Mouse (Mus musculus): Measurements from ENCODE around the gene Ubxn7.
"Not testable (repeated sequence)": the region's sequence is repeated elsewhere in the genome, so short reads cannot be mapped to it uniquely, and the experiment has no call there.

Gene Ubxn7

GRCm38 (mm10) chr16:32332040-32332555 lies at the start of gene Ubxn7:
TSS of gene Ubxn7 (plus strand) at chr16:32332257.
- peak; percentile 98 for DNase-seq

DNA sequence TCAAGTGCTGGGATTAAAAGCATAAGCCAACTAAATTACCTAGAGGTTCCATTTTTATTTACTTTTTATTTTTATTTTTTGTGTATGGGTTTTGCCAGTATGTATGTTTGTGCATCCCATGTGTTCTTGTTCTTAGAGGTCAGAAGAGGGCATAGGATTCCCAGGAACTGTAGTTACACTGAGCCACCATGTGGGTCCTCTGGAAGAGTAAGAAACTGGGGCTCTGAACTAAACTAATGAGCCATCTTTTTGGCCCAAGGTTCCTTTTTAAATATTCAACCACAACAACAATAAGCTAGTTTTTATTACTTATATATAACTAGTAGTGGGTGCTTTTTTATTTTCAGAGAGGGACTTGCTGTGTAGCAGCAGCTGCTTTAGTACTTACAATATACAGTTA lies 49.4 kb upstream of the Ubxn7 start:
- DNase-seq: no peak

- no peak for DNase-seq
Measured at GRCm38 (mm10) chr16:32291821-32292220, 40.2 kb upstream of the Ubxn7 start.

- not testable (repeated sequence) for DNase-seq
Measured at GRCm38 (mm10) chr16:32299617-32300016, 32.4 kb upstream of the Ubxn7 start.

DNA sequence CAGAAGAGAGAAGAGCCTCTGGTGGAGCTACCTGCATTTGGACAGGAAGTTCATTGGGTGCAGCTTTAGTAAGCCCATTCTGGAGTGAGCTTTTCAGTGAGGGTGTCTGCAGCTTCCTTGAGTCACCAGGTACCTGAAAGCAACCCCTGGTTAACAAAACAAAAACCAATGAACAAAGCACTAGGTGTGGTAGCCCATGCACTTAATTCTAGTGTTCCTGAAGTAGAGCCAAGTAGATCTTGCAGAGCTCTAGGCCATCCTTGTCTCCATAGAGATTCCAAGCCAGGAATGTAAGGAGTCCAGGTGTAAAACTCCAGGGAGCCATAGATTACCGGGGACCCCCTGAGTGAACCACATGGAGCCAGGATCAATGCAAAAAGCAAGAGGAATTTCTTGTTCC lies 29.0 kb upstream of the Ubxn7 start:
- DNase-seq: no peak

DNA sequence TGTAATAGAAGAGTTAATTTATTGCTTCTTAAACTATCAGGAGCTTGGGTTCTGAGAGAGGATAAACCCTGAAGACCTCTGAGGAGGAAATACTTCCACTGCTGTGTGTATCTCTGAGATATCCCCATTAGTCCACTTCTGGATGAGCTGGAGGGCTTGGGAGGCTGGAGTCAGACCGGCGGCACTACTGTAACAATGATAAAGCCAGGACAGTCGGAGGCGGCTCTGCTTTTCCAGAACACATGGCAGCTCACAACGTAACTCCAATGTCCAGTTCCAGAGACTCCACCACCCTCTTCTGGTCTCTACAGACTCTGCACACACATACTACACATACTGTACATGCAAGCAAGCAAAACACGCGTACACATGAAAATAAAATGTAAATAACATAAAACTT lies 28.2 kb upstream of the Ubxn7 start:
- no peak for DNase-seq

DNA sequence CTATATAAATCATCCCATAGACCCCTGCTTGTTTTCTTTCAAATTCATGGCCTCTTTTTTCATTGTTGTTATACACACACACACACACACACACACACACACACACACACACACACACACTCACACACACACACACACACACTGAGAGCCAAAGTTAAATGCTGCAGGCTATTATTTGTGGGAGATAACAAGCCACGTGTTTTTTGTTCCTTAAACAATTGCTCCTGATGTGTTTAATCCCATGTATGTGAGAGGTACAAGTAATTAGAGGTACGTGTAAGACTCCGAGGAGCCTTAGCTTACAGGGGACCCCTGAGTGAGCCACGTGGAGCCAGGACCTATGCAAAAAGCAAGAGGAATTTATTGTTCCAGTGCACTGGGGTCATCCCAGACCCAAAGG lies 20.1 kb upstream of the Ubxn7 start:
- no peak for DNase-seq

- no peak for DNase-seq
Measured at GRCm38 (mm10) chr16:32312386-32312785, 19.7 kb upstream of the Ubxn7 start.

- DNase-seq: no peak
Measured at GRCm38 (mm10) chr16:32312859-32313258, 19.2 kb upstream of the Ubxn7 start.

DNA sequence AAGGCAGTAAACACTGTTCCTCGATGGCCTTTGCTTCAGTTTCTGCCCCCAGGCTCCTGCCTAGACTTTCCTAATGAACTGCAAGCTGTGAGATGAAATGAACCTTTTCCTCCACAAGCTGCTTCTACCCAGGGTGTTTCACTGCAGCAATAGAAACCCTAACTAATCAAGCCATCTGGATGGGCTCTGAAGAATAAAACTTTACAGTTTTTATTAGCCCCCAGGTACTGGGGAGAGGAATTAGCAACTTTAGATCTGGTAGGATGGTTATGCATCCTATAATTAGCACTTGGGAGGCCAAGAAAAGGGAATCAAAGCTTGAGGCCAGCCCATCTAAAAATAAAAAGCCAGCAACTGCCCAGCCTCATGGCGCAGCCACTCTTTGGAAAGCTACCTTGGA lies 15.5 kb upstream of the Ubxn7 start:
- DNase-seq: no peak

DNA sequence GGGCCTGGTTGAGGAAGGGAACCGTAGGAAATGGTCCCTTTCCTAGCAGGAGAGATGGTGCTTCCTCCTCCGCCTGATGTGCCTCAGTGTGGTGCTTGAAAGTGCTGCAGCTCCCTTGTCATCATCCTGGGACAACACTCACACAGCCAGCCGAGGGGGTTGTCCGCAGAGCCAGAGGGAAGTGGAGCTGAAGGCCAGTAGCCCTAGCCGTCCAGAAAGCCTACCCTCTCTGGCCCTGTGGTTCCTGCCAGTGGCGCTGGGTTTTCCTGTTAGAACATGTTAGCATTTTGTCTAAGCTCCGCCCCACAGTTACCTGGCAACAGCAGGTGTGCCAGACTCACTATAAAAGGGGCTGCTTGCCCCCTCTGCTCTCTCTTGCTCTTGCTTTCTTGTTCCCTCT lies 8.1 kb upstream of the Ubxn7 start:
- no peak for DNase-seq

DNA sequence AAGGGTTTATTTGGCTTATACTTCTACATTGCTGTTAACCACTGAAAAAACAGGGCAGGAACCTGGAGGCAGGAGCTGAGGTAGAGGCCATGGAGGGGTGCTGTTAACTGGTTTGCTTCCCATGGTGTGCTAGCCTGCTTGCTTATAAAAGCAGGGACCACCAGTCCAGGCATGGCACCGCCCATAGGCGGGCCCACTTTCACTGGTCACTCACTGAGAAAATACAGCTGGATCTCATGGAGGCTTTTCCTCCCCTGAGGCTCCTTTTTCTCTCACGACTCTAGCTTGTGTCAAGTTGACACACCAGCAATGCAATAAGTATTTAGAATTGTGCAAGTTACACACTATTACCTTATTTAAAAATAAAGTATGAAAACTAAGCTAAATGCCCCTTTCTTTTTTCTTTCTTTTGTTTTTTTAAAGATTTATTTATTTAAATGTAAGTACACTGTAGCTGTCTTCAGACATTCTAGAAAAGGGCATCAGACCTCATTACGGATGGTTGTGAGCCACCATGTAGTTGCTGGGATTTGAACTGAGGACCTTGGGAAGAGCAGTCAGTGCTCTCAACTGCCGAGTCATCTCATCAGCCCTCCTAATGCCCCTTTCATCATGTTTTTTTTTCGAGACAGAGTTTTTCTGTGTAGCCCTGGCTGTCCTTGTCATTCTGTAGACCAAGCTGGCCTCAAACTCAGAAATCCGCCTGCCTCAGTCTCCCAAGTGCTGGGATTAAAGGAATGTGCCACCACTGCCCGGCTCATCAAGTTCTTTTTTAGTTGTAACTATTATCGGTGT lies 984 bp upstream of the Ubxn7 start:
- DNase-seq: peak; percentile 41

- peak; percentile 67 for DNase-seq
Measured at GRCm38 (mm10) chr16:32332556-32333511, 777 bp downstream of the Ubxn7 start.

- DNase-seq: no peak
Measured at GRCm38 (mm10) chr16:32335146-32335545, 3.1 kb downstream of the Ubxn7 start.

GRCm38 (mm10) chr16:32336026-32336780 lies 4.1 kb downstream of the Ubxn7 start:
- no peak for DNase-seq

DNA sequence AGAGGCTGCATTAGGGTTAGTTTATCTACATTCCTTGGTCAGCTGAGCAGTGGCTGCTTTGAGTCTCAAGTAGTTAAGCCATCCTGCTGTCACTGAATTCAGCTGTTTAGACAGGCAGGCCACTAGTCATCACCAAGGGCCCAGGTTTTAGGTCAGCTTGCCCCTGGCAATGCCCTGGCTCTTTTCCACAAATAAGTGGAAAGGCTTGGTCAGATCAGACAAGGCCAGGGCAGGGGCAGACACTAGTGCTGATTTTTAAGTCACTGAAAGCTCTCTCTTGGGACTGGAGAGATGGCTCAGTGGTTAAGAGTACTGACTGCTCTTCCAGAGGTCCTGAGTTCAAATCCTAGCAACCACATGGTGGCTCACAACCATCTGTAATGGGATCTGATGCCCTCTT lies 4.9 kb downstream of the Ubxn7 start:
- DNase-seq: no peak

DNA sequence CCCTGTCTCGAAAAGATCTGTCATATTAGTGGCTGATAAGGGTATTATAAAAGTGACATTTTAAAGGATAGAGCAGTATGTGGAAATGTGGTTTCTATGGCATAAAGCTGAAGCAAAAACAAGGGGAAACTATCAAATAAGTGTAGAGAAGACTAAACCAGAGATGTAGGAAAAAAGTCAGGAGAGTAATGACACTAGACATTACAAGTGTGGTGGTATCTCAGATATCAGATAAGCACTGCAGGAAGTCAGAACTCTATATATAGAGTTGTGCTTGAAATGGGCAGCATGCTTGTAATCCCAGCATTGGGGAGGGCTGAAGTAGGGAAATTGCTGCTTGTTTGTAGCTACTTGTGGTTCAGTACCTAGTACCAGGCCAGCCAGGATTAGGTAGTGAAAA lies 8.4 kb downstream of the Ubxn7 start:
- no peak for DNase-seq

GRCm38 (mm10) chr16:32345521-32345920 lies 13.5 kb downstream of the Ubxn7 start:
- no peak for DNase-seq

DNA sequence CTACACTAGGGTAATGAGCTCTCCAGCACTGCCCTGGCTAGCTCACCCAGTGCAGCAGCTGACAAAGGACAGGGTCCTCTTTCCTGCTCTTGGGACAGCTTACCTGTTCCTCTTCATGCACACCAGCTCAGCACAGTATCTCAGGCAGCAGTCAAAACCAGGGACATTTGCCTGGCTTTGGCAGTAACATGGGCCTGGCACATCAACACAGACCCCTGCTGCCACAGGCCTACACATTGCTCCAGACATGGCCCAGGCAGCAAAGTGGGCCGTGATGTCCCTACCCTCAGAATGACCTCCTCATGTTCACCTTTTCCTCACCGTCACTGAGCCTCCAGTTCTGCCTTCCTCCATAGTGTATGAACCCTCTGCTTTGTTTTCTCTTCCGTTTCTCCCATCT lies 18.7 kb downstream of the Ubxn7 start:
- no peak for DNase-seq

DNA sequence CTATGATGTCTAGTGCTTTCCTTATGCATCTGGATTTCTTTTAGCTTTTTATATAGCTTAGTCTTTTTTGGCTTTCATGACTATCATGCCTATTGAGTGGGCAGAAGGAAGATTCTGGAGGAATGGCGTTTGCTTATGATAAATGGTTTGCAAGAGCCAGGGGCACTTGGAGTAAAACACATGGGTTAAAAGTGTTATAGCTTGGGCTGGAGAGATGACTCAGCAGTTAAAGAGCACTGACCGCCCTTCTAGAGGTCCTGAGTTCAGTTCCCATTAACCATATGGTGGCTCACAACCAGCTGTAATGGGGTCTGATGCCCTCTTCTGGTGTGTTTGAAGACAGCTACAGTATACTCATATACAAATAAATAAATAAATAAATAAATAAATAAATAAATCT lies 31.5 kb downstream of the Ubxn7 start:
- DNase-seq: no peak

GRCm38 (mm10) chr16:32371351-32371750 lies 39.3 kb downstream of the Ubxn7 start:
- peak; percentile 75 for DNase-seq

GRCm38 (mm10) chr16:32379575-32379974 lies 47.5 kb downstream of the Ubxn7 start:
- no peak for DNase-seq

DNA sequence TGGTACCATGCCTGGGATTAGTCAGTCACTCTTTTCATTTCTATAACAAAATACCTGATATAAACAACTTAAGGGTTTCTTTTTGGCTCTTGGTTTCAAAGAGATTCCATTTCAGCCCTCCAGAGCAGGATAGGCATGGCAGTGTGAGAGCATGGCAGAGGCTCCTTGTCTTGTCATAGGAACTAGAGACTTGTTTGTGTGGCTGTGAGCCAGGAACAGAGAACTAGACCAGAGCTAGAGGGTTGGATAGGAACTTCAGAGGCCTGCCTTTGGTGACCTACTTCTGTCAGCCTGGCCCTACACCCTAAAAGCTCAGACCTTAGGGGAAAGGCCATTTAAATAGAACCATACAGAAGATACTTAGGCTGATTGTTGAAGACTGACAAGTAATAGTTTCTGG lies 50.8 kb downstream of the Ubxn7 start:
- DNase-seq: no peak
